ENCODE assay signal across 18 mouse cellular contexts in the genomic region with DNA sequence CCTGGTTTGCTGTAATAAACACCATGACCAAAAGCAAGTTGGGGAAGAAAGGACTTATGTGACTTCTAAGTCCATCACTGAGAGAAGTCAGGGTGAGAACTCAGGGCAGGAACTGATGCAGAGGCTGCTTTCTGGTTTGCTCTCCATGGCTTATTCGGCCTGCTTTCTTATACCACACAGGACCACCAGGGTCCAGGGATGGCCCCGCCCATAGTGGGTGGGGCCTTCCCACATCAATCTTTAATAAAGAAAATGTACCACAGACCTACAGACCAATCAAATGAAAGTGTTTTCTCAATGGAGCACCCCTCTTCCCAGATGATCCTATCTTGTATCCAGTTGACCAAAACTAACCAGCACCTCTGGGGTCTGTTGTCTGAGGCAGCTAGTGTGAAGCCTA. TPM values are rescaled to one million over a fixed set of nuclear protein-coding genes. Genes with fewer than 3 reads are reported as not detected.
DNase-seq lines count a peak whose midpoint lies in the region; ATAC-seq lines count a peak whose summit lies in the region.
"Had no signal": no experiment of that assay in that cellular context is flagged by ENCODE, and none has a peak within 500 bp of the region (broad histone marks: within the 10 kb centered on the region; RNA-seq: fewer than 3 reads in every experiment).

No protein-coding gene starts in this region.

- H3K27me3 ChIP-seq in midbrain, embryonic 12.5 days, result no peaks in the 10 kb centered on the region
- H3K27me3 ChIP-seq in midbrain, embryonic 16.5 days (ENCODE audit: control insufficient read depth, insufficient read depth, low read depth, low read length), result no peaks in the 10 kb centered on the region
- no peaks in the 10 kb centered on the region for H3K27me3 ChIP-seq in forebrain, embryonic 16.5 days (replicated peaks; ENCODE audit: control insufficient read depth, insufficient read depth, low read length)
- no peaks in the 10 kb centered on the region for H3K27me3 ChIP-seq in heart, embryonic 12.5 days (replicated peaks)
- H3K27me3 ChIP-seq: intestine, embryonic 15.5 days; kidney, embryonic 15.5 days; limb, embryonic 13.5 days had no signal

- ATAC-seq in midbrain, embryonic 12.5 days (ENCODE audit: low FRiP score, low read depth), result no peak
- no peak for ATAC-seq in midbrain, embryonic 16.5 days
- no peak for ATAC-seq in forebrain, embryonic 16.5 days
- no peak for ATAC-seq in heart, embryonic 12.5 days (ENCODE audit: insufficient number of reproducible peaks, low FRiP score)
- ATAC-seq: intestine, embryonic 15.5 days; lung, postnatal 0 days had no signal

- H3K36me3 ChIP-seq in midbrain, embryonic 12.5 days, result peaks cover 9% of the 10 kb centered on the region
- H3K36me3 ChIP-seq in midbrain, embryonic 16.5 days (ENCODE audit: control insufficient read depth, insufficient read depth, low read length), result no peaks in the 10 kb centered on the region
- H3K36me3 ChIP-seq in forebrain, embryonic 16.5 days (ENCODE audit: control insufficient read depth, insufficient read depth), result no peaks in the 10 kb centered on the region
- H3K36me3 ChIP-seq in heart, embryonic 12.5 days, result 0 out of 2 replicates have a peak, but pooled peaks cover 4% of the 10 kb centered on the region
- H3K36me3 ChIP-seq: intestine, embryonic 15.5 days; kidney, embryonic 15.5 days had no signal

- no peaks in the 10 kb centered on the region for H3K9me3 ChIP-seq in midbrain, embryonic 12.5 days
- H3K9me3 ChIP-seq in midbrain, embryonic 16.5 days (replicated peaks; ENCODE audit: control insufficient read depth, low read length, poor library complexity, severe bottlenecking), result no peaks in the 10 kb centered on the region
- no peaks in the 10 kb centered on the region for H3K9me3 ChIP-seq in forebrain, embryonic 16.5 days (ENCODE audit: control insufficient read depth, low read length)
- H3K9me3 ChIP-seq in heart, embryonic 12.5 days (replicated peaks), result no peaks in the 10 kb centered on the region
- H3K9me3 ChIP-seq: intestine, embryonic 15.5 days; kidney, embryonic 15.5 days; limb, embryonic 13.5 days had no signal

- peak overlapping the region; percentile 36; the same call in 1 of the 2 replicates for H3K27ac ChIP-seq in midbrain, embryonic 12.5 days (replicated peaks)
- no peak overlapping the region for H3K27ac ChIP-seq in midbrain, embryonic 16.5 days (ENCODE audit: low read length)
- H3K27ac ChIP-seq in forebrain, embryonic 16.5 days (ENCODE audit: low read length), result 0 out of 2 replicates have a peak overlapping the region, but pooled peaks have one; percentile 5
- H3K27ac ChIP-seq in heart, embryonic 12.5 days (ENCODE audit: poor library complexity, severe bottlenecking), result no peak overlapping the region
- H3K27ac ChIP-seq: intestine, embryonic 15.5 days; kidney, embryonic 15.5 days; limb, embryonic 13.5 days had no signal

- no peak overlapping the region for H3K9ac ChIP-seq in midbrain, embryonic 12.5 days (replicated peaks)
- H3K9ac ChIP-seq in midbrain, embryonic 16.5 days (ENCODE audit: low read depth, low read length), result no peak overlapping the region
- no peak overlapping the region for H3K9ac ChIP-seq in forebrain, embryonic 16.5 days (replicated peaks; ENCODE audit: low read depth, low read length)
- no peak overlapping the region for H3K9ac ChIP-seq in heart, embryonic 12.5 days
- H3K9ac ChIP-seq: intestine, embryonic 15.5 days; kidney, embryonic 15.5 days; limb, embryonic 13.5 days had no signal

- peaks cover 21% of the 10 kb centered on the region for H3K4me1 ChIP-seq in midbrain, embryonic 12.5 days
- peaks cover 19% of the 10 kb centered on the region for H3K4me1 ChIP-seq in midbrain, embryonic 16.5 days (ENCODE audit: control insufficient read depth, insufficient read depth, low read length)
- peaks cover 25% of the 10 kb centered on the region for H3K4me1 ChIP-seq in forebrain, embryonic 16.5 days (replicated peaks; ENCODE audit: control insufficient read depth, insufficient read depth, low read length)
- H3K4me1 ChIP-seq in heart, embryonic 12.5 days (replicated peaks), result peaks cover 34% of the 10 kb centered on the region

- no peak overlapping the region for H3K4me2 ChIP-seq in midbrain, embryonic 12.5 days (replicated peaks)
- no peak overlapping the region for H3K4me2 ChIP-seq in midbrain, embryonic 16.5 days (ENCODE audit: low read length)
- no peak overlapping the region for H3K4me2 ChIP-seq in forebrain, embryonic 16.5 days (ENCODE audit: low read length)
- H3K4me2 ChIP-seq in heart, embryonic 12.5 days, result no peak overlapping the region
- H3K4me2 ChIP-seq: intestine, embryonic 15.5 days; kidney, embryonic 15.5 days; limb, embryonic 13.5 days had no signal

- WGBS in midbrain, embryonic 12.5 days, result 50% methylated on average over 2 of the region's 2 CpGs
- WGBS in midbrain, embryonic 16.5 days, result 62% methylated on average over 2 of the region's 2 CpGs
- WGBS in forebrain, embryonic 16.5 days, result 72% methylated on average over 2 of the region's 2 CpGs
- WGBS in heart, embryonic 12.5 days, result 72% methylated on average over 2 of the region's 2 CpGs

- DNase-seq in embryo, embryonic 11 days, result peak; percentile 41
- no peak for DNase-seq in embryo, embryonic 9.5 days (ENCODE audit: extremely low spot score)
- DNase-seq in retina, embryonic 14.5 days (ENCODE audit: low spot score), result peak; percentile 63
- no peak for DNase-seq in lung, adult 18-20 months
- DNase-seq: cerebellum, postnatal 36 days; gastrocnemius, postnatal 25 days; spleen, adult 18-20 months; thymus, postnatal 14 days had no signal

- no peak overlapping the region for H3K4me3 ChIP-seq in midbrain, embryonic 12.5 days
- no peak overlapping the region for H3K4me3 ChIP-seq in midbrain, embryonic 16.5 days (ENCODE audit: low read depth, low read length)
- H3K4me3 ChIP-seq in forebrain, embryonic 16.5 days (replicated peaks; ENCODE audit: low read length), result no peak overlapping the region
- no peak overlapping the region for H3K4me3 ChIP-seq in heart, embryonic 12.5 days
- H3K4me3 ChIP-seq: intestine, embryonic 15.5 days; kidney, embryonic 15.5 days; limb, embryonic 13.5 days had no signal

RNA-seq across cellular contexts. Expression of a gene that starts 4.1 kb away (rescaled TPM):
- 122 and 134 TPM in 2 replicates for polyA plus RNA-seq in midbrain, embryonic 12.5 days (2016; fragmentation: Nextera tagmentation; extraction: Ambion mirVana)
- polyA plus RNA-seq in midbrain, embryonic 16.5 days (2015; fragmentation: Nextera tagmentation; extraction: Ambion mirVana), result 18.4 and 27.3 TPM in 2 replicates
- polyA plus RNA-seq in forebrain, embryonic 16.5 days (2015; fragmentation: Nextera tagmentation; extraction: Ambion mirVana), result 40.9 and 49.6 TPM in 2 replicates
- 63.2 and 67.6 TPM in 2 replicates for polyA plus RNA-seq in heart, embryonic 12.5 days (2016; fragmentation: Nextera tagmentation; extraction: Ambion mirVana)

RNA-seq across cellular contexts. Expression of a gene that starts 22.4 kb away (rescaled TPM):
- not detected in 2 replicates for polyA plus RNA-seq in midbrain, embryonic 12.5 days (2016; fragmentation: Nextera tagmentation; extraction: Ambion mirVana)
- not detected in 2 replicates for polyA plus RNA-seq in midbrain, embryonic 16.5 days (2015; fragmentation: Nextera tagmentation; extraction: Ambion mirVana)
- polyA plus RNA-seq in forebrain, embryonic 16.5 days (2015; fragmentation: Nextera tagmentation; extraction: Ambion mirVana), result not detected in 2 replicates
- not detected in 2 replicates for polyA plus RNA-seq in heart, embryonic 12.5 days (2016; fragmentation: Nextera tagmentation; extraction: Ambion mirVana)
- polyA plus RNA-seq: frontal cortex, adult 2 months; intestine, embryonic 15.5 days; kidney, embryonic 15.5 days; limb, embryonic 13.5 days; lung, postnatal 0 days; stomach, embryonic 16.5 days had no signal

RNA-seq across cellular contexts. Expression of a gene that starts 38.6 kb away (rescaled TPM):
- polyA plus RNA-seq in midbrain, embryonic 12.5 days (2016; fragmentation: Nextera tagmentation; extraction: Ambion mirVana), result 0.05 TPM in 2 replicates
- 0.16 and 0.30 TPM in 2 replicates for polyA plus RNA-seq in midbrain, embryonic 16.5 days (2015; fragmentation: Nextera tagmentation; extraction: Ambion mirVana)
- polyA plus RNA-seq in forebrain, embryonic 16.5 days (2015; fragmentation: Nextera tagmentation; extraction: Ambion mirVana), result 0.20 TPM in 1 of 2 replicates, not detected in the other
- not detected in 2 replicates for polyA plus RNA-seq in heart, embryonic 12.5 days (2016; fragmentation: Nextera tagmentation; extraction: Ambion mirVana)
- polyA plus RNA-seq: intestine, embryonic 15.5 days; kidney, embryonic 15.5 days; limb, embryonic 13.5 days; stomach, embryonic 16.5 days had no signal

RNA-seq across cellular contexts. Expression of a gene that starts 40.6 kb away (rescaled TPM):
- 0.07 TPM in 1 of 2 replicates, not detected in the other for polyA plus RNA-seq in midbrain, embryonic 12.5 days (2016; fragmentation: Nextera tagmentation; extraction: Ambion mirVana)
- not detected in 2 replicates for polyA plus RNA-seq in midbrain, embryonic 16.5 days (2015; fragmentation: Nextera tagmentation; extraction: Ambion mirVana)
- not detected in 2 replicates for polyA plus RNA-seq in forebrain, embryonic 16.5 days (2015; fragmentation: Nextera tagmentation; extraction: Ambion mirVana)
- not detected in 2 replicates for polyA plus RNA-seq in heart, embryonic 12.5 days (2016; fragmentation: Nextera tagmentation; extraction: Ambion mirVana)
- polyA plus RNA-seq: frontal cortex, adult 2 months; intestine, embryonic 15.5 days; limb, embryonic 13.5 days; lung, postnatal 0 days; stomach, embryonic 16.5 days had no signal

Comparison
In these comparisons a context has a peak if more than half of its experiments do, and no peak if none do; other contexts are left out.
1. DNase-seq: peak in embryo, embryonic 11 days (single experiment) and retina, embryonic 14.5 days (single experiment); none in embryo, embryonic 9.5 days (single experiment) and lung, adult 18-20 months (0 of 2).
2. H3K27ac ChIP-seq: peak in midbrain, embryonic 12.5 days (single experiment) and forebrain, embryonic 16.5 days (single experiment); none in midbrain, embryonic 16.5 days (single experiment) and heart, embryonic 12.5 days (single experiment).